Mouse (Mus musculus) neutrophil, adult 59 days (primary cell): ENCODE results near the gene Tbx15. TPM values are rescaled to one million over a fixed set of nuclear protein-coding genes. Genes with fewer than 3 reads are reported as not detected.

Experiments
- total RNA-seq, 2 experiments: library from RNA; stranded (reverse); gene quantifications; 1 replicate in 1 of 2; 2 replicates in 1 of 2; pipeline ENCODE4 v1.2.4; 2023

Gene Tbx15
- not detected for total RNA-seq

GRCm38 (mm10) chr3:99240213-99240720, at the start of gene Tbx15:
Gene Tbx15 (plus strand): TSS chr3:99240381.

Other genes with a start within 250 kb of the Tbx15 start
- gene Wars2, start 99.3 kb upstream of the Tbx15 start, total RNA-seq: 1 to 10 TPM; 4.3 to 5.8 TPM